Mouse (Mus musculus) stomach, embryonic 15.5 days (tissue): ENCODE measurements around the gene Hes1. TPM values are rescaled to one million over a fixed set of nuclear protein-coding genes. Genes with fewer than 3 reads are reported as not detected.

Source experiments
- ATAC-seq: fragments of 200-750 bp; cut with Nextera tagmentation; 2 replicates; pipeline ENCODE4 v1.8.0; 2017; ENCODE audit warnings: low read depth, moderate number of reproducible peaks, moderate TSS enrichment; ENCODE audit not compliant: insufficient read depth, low FRiP score
- H3K27ac ChIP-seq: fragments of 300-500 bp; sonication (generic); 2 replicates; pipeline ENCODE4 v1.5.1; 2015; ENCODE audit warnings: mild to moderate bottlenecking, inconsistent platforms
- H3K27me3 ChIP-seq: fragments of 300-500 bp; sonication (generic); replicated peaks from 2 replicates; pipeline ENCODE4 v1.6.1; 2015; ENCODE audit warnings: inconsistent platforms
- H3K36me3 ChIP-seq: fragments of 300-500 bp; sonication (generic); 2 replicates; pipeline ENCODE4 v1.6.1; 2015; ENCODE audit warnings: inconsistent platforms
- H3K4me1 ChIP-seq: fragments of 300-500 bp; sonication (generic); 2 replicates; pipeline ENCODE4 v1.6.1; 2015; ENCODE audit warnings: inconsistent platforms
- H3K4me2 ChIP-seq: fragments of 300-500 bp; sonication (generic); 2 replicates; pipeline ENCODE4 v1.6.1; 2015; ENCODE audit warnings: mild to moderate bottlenecking, inconsistent platforms
- H3K4me3 ChIP-seq: fragments of 300-500 bp; sonication (generic); replicated peaks from 2 replicates; pipeline ENCODE4 v1.5.1; 2015; ENCODE audit warnings: inconsistent platforms
- H3K9ac ChIP-seq: fragments of 300-500 bp; sonication (generic); 2 replicates; pipeline ENCODE4 v1.6.1; 2015; ENCODE audit warnings: inconsistent platforms
- H3K9me3 ChIP-seq: fragments of 300-500 bp; sonication (generic); 2 replicates; pipeline ENCODE4 v1.6.1; 2016; ENCODE audit warnings: inconsistent platforms
- WGBS: fragments of 180-500 bp; shearing (Covaris S2); methylation state at CpG from one replicate; pipeline ENCODE4 v1.1.7; 2015; 5-methylcytosine and 5-hydroxymethylcytosine counted together
- polyA plus RNA-seq: library from polyadenylated mRNA; unstranded; fragments of >200 nt; fragmentation: Nextera tagmentation; extraction: Ambion mirVana; gene quantifications from 2 replicates; pipeline ENCODE4 v1.2.1, GENCODE M21; 2015

Hes1 gene
- polyA plus RNA-seq, 1 experiment from 2014 or later, result 64.4 TPM

GRCm38 (mm10) chr16:30110466-30110865 is 46.3 kb downstream of the Hes1 start:
- no peaks in the 10 kb centered on the region; the same call in 1 of the 2 replicates for H3K4me1 ChIP-seq
- no peak overlapping the region for H3K9ac ChIP-seq
- WGBS, result 86% methylated on average over 3 of the region's 3 CpGs
- no peaks in the 10 kb centered on the region for H3K27me3 ChIP-seq
- no peak overlapping the region for H3K27ac ChIP-seq
- H3K4me3 ChIP-seq, result no peak overlapping the region
- no peaks in the 10 kb centered on the region for H3K36me3 ChIP-seq
- H3K9me3 ChIP-seq, result 0 out of 2 replicates have a peak, but pooled peaks cover 5% of the 10 kb centered on the region
- H3K4me2 ChIP-seq, result no peak overlapping the region
- ATAC-seq, result no peak

- no peak overlapping the region for H3K27ac ChIP-seq
These were observed 46.9 kb downstream of the Hes1 start for GRCm38 (mm10) chr16:30111069-30111468.

GRCm38 (mm10) chr16:30111566-30111965 is 47.4 kb downstream of the Hes1 start:
- no peak overlapping the region for H3K4me3 ChIP-seq
- no peak overlapping the region for H3K4me2 ChIP-seq
- H3K27ac ChIP-seq, result no peak overlapping the region
- peaks cover 5% of the 10 kb centered on the region; the same call in 1 of the 2 replicates for H3K4me1 ChIP-seq
- H3K9me3 ChIP-seq, result 0 out of 2 replicates have a peak, but pooled peaks cover 5% of the 10 kb centered on the region
- no peak overlapping the region for H3K9ac ChIP-seq
- H3K27me3 ChIP-seq, result no peaks in the 10 kb centered on the region
- ATAC-seq, result no peak
- WGBS, result 44% methylated on average over 2 of the region's 2 CpGs
- no peaks in the 10 kb centered on the region for H3K36me3 ChIP-seq

More at GRCm38 (mm10) chr16:30111069-30111468, 46.9 kb downstream of the Hes1 start:
- no peak for ATAC-seq
- Histone ChIP-seq H3K4me1 (peaks cover 5% of the 10 kb centered on the region; the same call in 1 of the 2 replicates), H3K36me3 (no peaks in the 10 kb centered on the region), H3K4me2 (no peak overlapping the region), H3K4me3 (no peak overlapping the region), H3K27me3 (no peaks in the 10 kb centered on the region), H3K9ac (no peak overlapping the region), H3K9me3 (0 out of 2 replicates have a peak, but pooled peaks cover 5% of the 10 kb centered on the region)

- ATAC-seq, result peak; percentile 79
These were observed 49.0 kb downstream of the Hes1 start for GRCm38 (mm10) chr16:30113170-30113569.

GRCm38 (mm10) chr16:30113800-30114199 is 49.6 kb downstream of the Hes1 start:
- Histone ChIP-seq H3K4me3 (no peak overlapping the region), H3K9me3 (0 out of 2 replicates have a peak, but pooled peaks cover 5% of the 10 kb centered on the region), H3K4me1 (peaks cover 5% of the 10 kb centered on the region; the same call in 1 of the 2 replicates), H3K36me3 (no peaks in the 10 kb centered on the region), H3K27ac (peak overlapping the region; percentile 78), H3K27me3 (no peaks in the 10 kb centered on the region), H3K9ac (no peak overlapping the region), H3K4me2 (no peak overlapping the region)
- WGBS, result 53% methylated on average over 8 of the region's 8 CpGs
- ATAC-seq, result peak; percentile 36; the same call in 1 of the 2 replicates

More at GRCm38 (mm10) chr16:30113170-30113569, 49.0 kb downstream of the Hes1 start:
- no peaks in the 10 kb centered on the region for H3K36me3 ChIP-seq
- H3K27ac ChIP-seq, result peak overlapping the region; percentile 82
- 0 out of 2 replicates have a peak, but pooled peaks cover 5% of the 10 kb centered on the region for H3K9me3 ChIP-seq
- WGBS, result 8% methylated on average over 3 of the region's 3 CpGs
- no peak overlapping the region for H3K4me2 ChIP-seq
- no peak overlapping the region for H3K4me3 ChIP-seq
- no peak overlapping the region for H3K9ac ChIP-seq
- peaks cover 5% of the 10 kb centered on the region; the same call in 1 of the 2 replicates for H3K4me1 ChIP-seq
- no peaks in the 10 kb centered on the region for H3K27me3 ChIP-seq

- WGBS, result 80% methylated on average over 1 of the region's 1 CpGs
- H3K27ac ChIP-seq, result peak overlapping the region; percentile 78; the same call in 1 of the 2 replicates
- H3K9me3 ChIP-seq, result 0 out of 2 replicates have a peak, but pooled peaks cover 5% of the 10 kb centered on the region
These were observed 50.3 kb downstream of the Hes1 start for GRCm38 (mm10) chr16:30114451-30114850.

More at GRCm38 (mm10) chr16:30114451-30114850, 50.3 kb downstream of the Hes1 start:
- Histone ChIP-seq H3K36me3 (no peaks in the 10 kb centered on the region), H3K9ac (no peak overlapping the region), H3K4me1 (peaks cover 5% of the 10 kb centered on the region; the same call in 1 of the 2 replicates), H3K4me2 (no peak overlapping the region), H3K27me3 (no peaks in the 10 kb centered on the region), H3K4me3 (no peak overlapping the region)
- ATAC-seq, result no peak

Other genes starting within 250 kb of the Hes1 start
- gene Cpn2, start 203.1 kb downstream of the Hes1 start, polyA plus RNA-seq, result 0.14 and 0.33 TPM in 2 replicates
- gene Lrrc15, start 218.9 kb downstream of the Hes1 start, polyA plus RNA-seq, result 0.39 and 0.49 TPM in 2 replicates
- 0.76 and 0.89 TPM in 2 replicates for gene Gp5, start 246.4 kb downstream of the Hes1 start, polyA plus RNA-seq